Mouse (Mus musculus) MEL (cell line): ENCODE measurements around the gene Utrn. TPM values are rescaled to one million over a fixed set of nuclear protein-coding genes. Genes with fewer than 3 reads are reported as not detected.

Experiments
- DNase-seq: peaks from one replicate; pipeline ENCODE4 v3.0.0; 2011; ENCODE audit warnings: low read depth, low spot score
- H3K27ac ChIP-seq: 2 replicates; pipeline ENCODE4 v1.5.1; 2012; ENCODE audit warnings: low read depth, mild to moderate bottlenecking, control low read depth, low read length, moderate library complexity; ENCODE audit not compliant: control insufficient read depth
- H3K27me3 ChIP-seq, 2 experiments: fragments of 150-350 bp in 1 of 2; sonication (generic) in 1 of 2; 2 replicates each; pipeline ENCODE4 v1.6.1; 2012; ENCODE audit warnings: low read length in 2 of 2, mild to moderate bottlenecking in 2 of 2, improper control_type of control experiment in 1 of 2, moderate library complexity in 1 of 2; ENCODE audit not compliant: insufficient read depth in 2 of 2, control insufficient read depth in 1 of 2
- H3K36me3 ChIP-seq, 2 experiments: 2 replicates each; pipeline ENCODE4 v1.6.1; 2012 to 2014; ENCODE audit warnings: low read length in 2 of 2, improper control_type of control experiment in 1 of 2, inconsistent platforms in 1 of 2, mild to moderate bottlenecking in 1 of 2; ENCODE audit not compliant: insufficient read depth in 2 of 2, control insufficient read depth in 1 of 2
- H3K4me1 ChIP-seq, 2 experiments: fragments of 150-350 bp in 1 of 2; sonication (generic) in 1 of 2; 2 replicates each; pipeline ENCODE4 v1.6.1; 2012; ENCODE audit warnings: low read length in 2 of 2, improper control_type of control experiment in 1 of 2, mild to moderate bottlenecking in 1 of 2; ENCODE audit not compliant: insufficient read depth in 2 of 2, control insufficient read depth in 1 of 2
- H3K4me3 ChIP-seq, 2 experiments: fragments of 150-350 bp in 1 of 2; sonication (generic) in 1 of 2; 2 replicates each; pipeline ENCODE4 v1.5.1; 2012; ENCODE audit warnings: low read depth in 2 of 2, low read length in 2 of 2, mild to moderate bottlenecking in 2 of 2, moderate library complexity in 2 of 2, control low read depth in 1 of 2, improper control_type of control experiment in 1 of 2; ENCODE audit not compliant: control insufficient read depth in 1 of 2, insufficient read depth in 1 of 2
- H3K79me2 ChIP-seq: 2 replicates; pipeline ENCODE4 v1.6.1; 2012; ENCODE audit warnings: mild to moderate bottlenecking, low read length, moderate library complexity; ENCODE audit not compliant: control insufficient read depth, poor library complexity, insufficient read depth
- H3K9ac ChIP-seq: 2 replicates; pipeline ENCODE4 v1.6.1; 2012; ENCODE audit warnings: low read depth, mild to moderate bottlenecking, control low read depth, low read length, moderate library complexity; ENCODE audit not compliant: control insufficient read depth, poor library complexity, severe bottlenecking
- H3K9me3 ChIP-seq: fragments of 150-350 bp; sonication (generic); replicated peaks from 2 replicates; pipeline ENCODE4 v1.6.1; 2012; ENCODE audit warnings: mild to moderate bottlenecking, low read length, improper control_type of control experiment, moderate library complexity; ENCODE audit not compliant: insufficient read depth
- BHLHE40 ChIP-seq: IDR thresholded peaks from 2 replicates; pipeline ENCODE4 v1.6.1; 2012; ENCODE audit warnings: low read depth, mild to moderate bottlenecking, inconsistent platforms, low read length, improper control_type of control experiment, borderline replicate concordance
- E2F4 ChIP-seq: IDR thresholded peaks from 2 replicates; pipeline ENCODE4 v1.6.1; 2011; ENCODE audit warnings: low read depth, low read length, improper control_type of control experiment, borderline replicate concordance
- ELF1 ChIP-seq: IDR thresholded peaks from 2 replicates; pipeline ENCODE4 v1.6.1; 2014; ENCODE audit warnings: low read depth, mild to moderate bottlenecking, inconsistent platforms, low read length, improper control_type of control experiment, moderate library complexity
- EP300 ChIP-seq, 2 experiments: IDR thresholded peaks; 2 replicates each; pipeline ENCODE4 v1.6.1; 2011; ENCODE audit warnings: improper control_type of control experiment in 2 of 2, low read length in 2 of 2, low read depth in 1 of 2, mild to moderate bottlenecking in 1 of 2
- ETS1 ChIP-seq: IDR thresholded peaks from 2 replicates; pipeline ENCODE4 v1.6.1; 2012; ENCODE audit warnings: low read depth, mild to moderate bottlenecking, inconsistent platforms, low read length, improper control_type of control experiment, moderate library complexity
- GABPA ChIP-seq: IDR thresholded peaks from 2 replicates; pipeline ENCODE4 v1.6.1; 2012; ENCODE audit warnings: low read depth, mild to moderate bottlenecking, inconsistent platforms, low read length, improper control_type of control experiment, moderate library complexity
- GATA1 ChIP-seq: IDR thresholded peaks from 2 replicates; pipeline ENCODE4 v1.6.1; 2011; ENCODE audit warnings: low read depth, low read length, improper control_type of control experiment
- HCFC1 ChIP-seq: IDR thresholded peaks from 2 replicates; pipeline ENCODE4 v1.6.1; 2012; ENCODE audit warnings: low read depth, mild to moderate bottlenecking, inconsistent platforms, low read length, improper control_type of control experiment, moderate library complexity
- MAFK ChIP-seq: IDR thresholded peaks from 2 replicates; pipeline ENCODE4 v1.6.1; 2011; ENCODE audit warnings: low read depth, mild to moderate bottlenecking, low read length, improper control_type of control experiment, borderline replicate concordance
- MAZ ChIP-seq: IDR thresholded peaks from 2 replicates; pipeline ENCODE4 v1.6.1; 2012; ENCODE audit warnings: low read depth, mild to moderate bottlenecking, inconsistent platforms, low read length, improper control_type of control experiment
- MEF2A ChIP-seq: IDR thresholded peaks from 2 replicates; pipeline ENCODE4 v1.6.1; 2014; ENCODE audit warnings: low read depth, mild to moderate bottlenecking, inconsistent platforms, low read length, improper control_type of control experiment; ENCODE audit not compliant: poor library complexity, insufficient replicate concordance, severe bottlenecking; ENCODE audit errors: extremely low read depth
- MXI1 ChIP-seq: IDR thresholded peaks from 2 replicates; pipeline ENCODE4 v1.6.1; 2011; ENCODE audit warnings: mild to moderate bottlenecking, low read depth, low read length, improper control_type of control experiment
- MYC ChIP-seq: IDR thresholded peaks from 2 replicates; pipeline ENCODE4 v1.6.1; 2011; ENCODE audit warnings: low read depth, mild to moderate bottlenecking, low read length, improper control_type of control experiment, moderate library complexity
- NELFE ChIP-seq: IDR thresholded peaks from 2 replicates; pipeline ENCODE4 v1.6.1; 2011; ENCODE audit warnings: low read depth, low read length, improper control_type of control experiment
- NRF1 ChIP-seq: IDR thresholded peaks from 2 replicates; pipeline ENCODE4 v1.6.1; 2014; ENCODE audit warnings: low read depth, mild to moderate bottlenecking, inconsistent platforms, low read length, improper control_type of control experiment, moderate library complexity; ENCODE audit not compliant: poor library complexity, insufficient read depth, severe bottlenecking
- POLR2A ChIP-seq, 2 experiments: IDR thresholded peaks; 2 replicates each; pipeline ENCODE4 v1.6.1; 2011 to 2012; ENCODE audit warnings: low read length in 2 of 2, mild to moderate bottlenecking in 2 of 2, control low read depth in 1 of 2, improper control_type of control experiment in 1 of 2, low read depth in 1 of 2, moderate library complexity in 1 of 2; ENCODE audit not compliant: control insufficient read depth in 1 of 2, insufficient read depth in 1 of 2, poor library complexity in 1 of 2
- POLR2AphosphoS2 ChIP-seq: IDR thresholded peaks from 2 replicates; pipeline ENCODE4 v1.6.1; 2011; ENCODE audit warnings: low read length, improper control_type of control experiment
- RAD21 ChIP-seq: IDR thresholded peaks from 2 replicates; pipeline ENCODE4 v1.6.1; 2011; ENCODE audit warnings: mild to moderate bottlenecking, low read depth, low read length, improper control_type of control experiment
- SIN3A ChIP-seq: IDR thresholded peaks from 2 replicates; pipeline ENCODE4 v1.6.1; 2012; ENCODE audit warnings: low read length, improper control_type of control experiment, inconsistent platforms
- TAL1 ChIP-seq: IDR thresholded peaks from 2 replicates; pipeline ENCODE4 v1.6.1; 2012; ENCODE audit warnings: mild to moderate bottlenecking, inconsistent platforms, low read length, moderate library complexity, mixed read lengths
- TBP ChIP-seq: IDR thresholded peaks from 2 replicates; pipeline ENCODE4 v1.8.0; 2011; ENCODE audit warnings: low read depth, low read length, improper control_type of control experiment
- TCF12 ChIP-seq: IDR thresholded peaks from 2 replicates; pipeline ENCODE4 v1.6.1; 2014; ENCODE audit warnings: low read depth, mild to moderate bottlenecking, inconsistent platforms, low read length, improper control_type of control experiment, moderate library complexity
- UBTF ChIP-seq: IDR thresholded peaks from 2 replicates; pipeline ENCODE4 v1.6.1; 2012; ENCODE audit warnings: low read depth, mild to moderate bottlenecking, inconsistent platforms, low read length, improper control_type of control experiment, moderate library complexity, borderline replicate concordance; ENCODE audit not compliant: insufficient read depth
- ZC3H11A ChIP-seq: IDR thresholded peaks from 2 replicates; pipeline ENCODE4 v1.6.1; 2012; ENCODE audit warnings: low read depth, mild to moderate bottlenecking, inconsistent platforms, low read length, improper control_type of control experiment
- ZKSCAN1 ChIP-seq: IDR thresholded peaks from 2 replicates; pipeline ENCODE4 v1.6.1; 2012; ENCODE audit warnings: low read depth, mild to moderate bottlenecking, inconsistent platforms, low read length, improper control_type of control experiment, moderate library complexity
- ZMIZ1 ChIP-seq: IDR thresholded peaks from 2 replicates; pipeline ENCODE4 v1.6.1; 2012; ENCODE audit warnings: low read depth, mild to moderate bottlenecking, inconsistent platforms, low read length, improper control_type of control experiment, moderate library complexity
- ZNF384 ChIP-seq: IDR thresholded peaks from 2 replicates; pipeline ENCODE4 v1.6.1; 2012; ENCODE audit warnings: low read depth, mild to moderate bottlenecking, inconsistent platforms, low read length, improper control_type of control experiment
- polyA plus RNA-seq, 2 experiments: library from polyadenylated mRNA; stranded (reverse) in 1 of 2; unstranded in 1 of 2; fragments of >175 nt in 1 of 2; fragments of >200 nt in 1 of 2; gene quantifications; 2 replicates each; pipeline versions ENCODE4 v1.2.1 to v1.2.4; 2012; ENCODE audit warnings: low replicate concordance in 2 of 2, low read depth in 1 of 2; ENCODE audit not compliant: insufficient read length in 2 of 2, insufficient read depth in 1 of 2, missing spikeins in 1 of 2
- total RNA-seq: library from RNA; depleted of rRNA; stranded (reverse); fragments of 300-350 nt; gene quantifications from 2 replicates; pipeline ENCODE4 v1.2.3, GENCODE M21; 2012

Gene Utrn
- total and polyA plus RNA-seq, 3 experiments = 2.3 to 4.3 TPM; not detected in 1

DNA sequence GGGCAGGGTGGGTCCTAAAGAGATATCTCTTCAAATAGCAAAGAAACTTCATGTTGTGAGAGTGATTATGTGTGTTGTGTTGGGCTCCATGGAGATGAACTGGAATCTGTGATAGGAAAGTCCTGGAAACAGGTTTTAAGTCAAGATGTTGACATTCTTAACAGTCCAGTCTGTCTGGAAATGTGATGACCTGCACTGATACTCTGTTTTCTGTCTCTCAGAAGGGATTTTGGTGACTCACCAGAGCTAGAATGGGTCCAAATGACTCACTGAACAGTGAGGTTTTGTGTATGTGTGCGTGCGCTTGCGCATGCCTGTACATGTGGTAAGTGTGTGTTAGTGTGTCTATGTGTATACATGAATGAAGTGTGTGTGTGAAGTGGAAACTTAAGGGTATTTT lies 24.2 kb upstream of the Utrn start:
- Histone ChIP-seq H3K27me3 (no peaks in the 10 kb centered on the region; a peak in 1 of 4 replicates), H3K9me3 (no peaks in the 10 kb centered on the region), H3K36me3 (no peaks in the 10 kb centered on the region), H3K27ac (no peak overlapping the region), H3K4me1 (peaks cover 0 to 2% of the 10 kb centered on the region in 2 experiments; a peak in 1 of 4 replicates), H3K9ac (no peak overlapping the region), H3K4me3 (no peak overlapping the region), H3K79me2 (no peaks in the 10 kb centered on the region)
- no peak for DNase-seq
- no peak for TF ChIP-seq NRF1
- TF ChIP-seq ZNF384 = no peak
- no peak for TF ChIP-seq UBTF
- no peak for TF ChIP-seq MXI1
- no peak for TF ChIP-seq POLR2AphosphoS2
- no peak for TF ChIP-seq E2F4
- no peak for TF ChIP-seq MYC
- no peak for TF ChIP-seq TBP
- no peak for TF ChIP-seq ZC3H11A
- TF ChIP-seq ZMIZ1 = no peak
- no peak for TF ChIP-seq ELF1
- TF ChIP-seq SIN3A = no peak
- TF ChIP-seq MAZ = no peak
- TF ChIP-seq ETS1 = no peak
- no peak for TF ChIP-seq GATA1
- TF ChIP-seq GABPA = no peak
- no peak for TF ChIP-seq BHLHE40
- no peak for TF ChIP-seq TCF12
- TF ChIP-seq ZKSCAN1 = no peak
- no peak for TF ChIP-seq RAD21

DNA sequence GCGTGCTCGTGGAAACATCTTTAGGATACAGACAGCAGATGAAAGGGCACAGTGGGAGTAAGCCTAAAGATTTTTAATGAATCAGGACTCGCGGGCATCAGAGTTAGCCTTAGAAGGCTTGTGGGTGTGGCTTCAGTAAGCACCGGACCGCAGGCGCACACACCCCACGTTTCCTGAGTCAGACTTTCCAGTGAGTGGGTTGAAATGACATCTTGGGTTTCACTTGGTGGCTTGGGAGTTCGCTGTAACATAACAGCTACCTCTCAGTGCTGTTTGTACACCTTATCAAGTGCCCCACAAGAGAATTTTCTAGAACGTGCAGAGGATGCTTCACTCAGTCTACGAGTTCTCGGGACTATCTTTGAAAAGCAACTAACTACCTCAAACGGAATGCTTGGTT lies 19.2 kb upstream of the Utrn start:
- H3K9ac ChIP-seq = no peak overlapping the region
- peaks cover 0 to 8% of the 10 kb centered on the region in 2 experiments; a peak in 2 of 4 replicates for H3K4me1 ChIP-seq
- no peaks in the 10 kb centered on the region; a peak in 2 of 4 replicates for H3K27me3 ChIP-seq
- no peak overlapping the region for H3K4me3 ChIP-seq
- TF ChIP-seq MAFK (no peak), TAL1 (no peak), EP300 (IDR thresholded peaks at IDR 0.05; ENCODE audit: low read depth in 1 of 2, low read length in 2 of 2) (no peak), ZMIZ1 (no peak), ETS1 (no peak), MYC (no peak), HCFC1 (no peak), POLR2A (IDR thresholded peaks at IDR 0.05; ENCODE audit: control insufficient read depth in 1 of 2, insufficient read depth in 1 of 2, low read depth in 1 of 2, low read length in 2 of 2, poor library complexity in 1 of 2) (no peak), TCF12 (no peak), UBTF (no peak), NELFE (no peak), MAZ (no peak), MEF2A (no peak), GATA1 (no peak), RAD21 (no peak), E2F4 (no peak)
- H3K36me3 ChIP-seq = peaks cover 0 to 3% of the 10 kb centered on the region in 2 experiments; a peak in 1 of 4 replicates
- H3K79me2 ChIP-seq = no peaks in the 10 kb centered on the region
- no peak for DNase-seq
- H3K9me3 ChIP-seq = no peaks in the 10 kb centered on the region
- H3K27ac ChIP-seq = no peak overlapping the region
